Mouse (Mus musculus) bone marrow, adult 2 months (tissue): ENCODE data around the gene Chp1.

Experiments used
- CTCF ChIP-seq: fragments of 200-500 bp; IDR thresholded peaks from 2 replicates; pipeline ENCODE4 v1.5.1; 2011; ENCODE audit warnings: low read length, control low read depth; ENCODE audit not compliant: control insufficient read depth, insufficient read depth
- POLR2A ChIP-seq: fragments of 200-500 bp; IDR thresholded peaks from 2 replicates; pipeline ENCODE4 v1.6.1; 2011; ENCODE audit warnings: low read depth, mild to moderate bottlenecking, control low read depth, low read length, borderline replicate concordance; ENCODE audit not compliant: control insufficient read depth

- TF ChIP-seq POLR2A, result no peak
- peak; percentile 27; the same call in 1 of the 2 replicates for TF ChIP-seq CTCF
These were observed 35.2 kb upstream of the Chp1 start for GRCm38 (mm10) chr2:119512292-119512691.
